Mouse (Mus musculus): ENCODE measurements at regions not wholly inside any gene's neighbourhood (a gene's known extent, or its start where the extent isn't known, plus 50 kb on each side); places are given as distances from the start of the nearest gene placed in this dataset.

DNA sequence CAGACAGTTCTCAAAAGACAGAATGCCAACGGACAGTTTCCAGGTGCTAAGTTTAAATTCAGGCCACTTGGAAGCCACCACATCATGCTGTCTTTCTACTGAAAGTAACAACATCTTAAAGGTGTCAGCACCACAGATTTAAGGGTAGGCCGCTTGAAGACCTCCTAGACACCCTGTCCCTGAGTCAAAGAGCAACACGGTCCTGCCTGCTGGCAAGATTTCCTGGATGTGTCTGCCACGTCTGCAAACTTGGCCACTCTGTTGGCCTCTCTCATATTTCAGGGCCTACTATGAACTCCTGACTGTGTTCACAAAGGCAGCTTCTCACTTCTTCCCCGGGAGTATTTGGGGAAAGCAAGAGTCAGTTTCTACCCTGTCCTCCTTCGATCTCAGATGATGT is 194.7 kb upstream of the Esrrg start:
- DNase-seq: no peak

DNA sequence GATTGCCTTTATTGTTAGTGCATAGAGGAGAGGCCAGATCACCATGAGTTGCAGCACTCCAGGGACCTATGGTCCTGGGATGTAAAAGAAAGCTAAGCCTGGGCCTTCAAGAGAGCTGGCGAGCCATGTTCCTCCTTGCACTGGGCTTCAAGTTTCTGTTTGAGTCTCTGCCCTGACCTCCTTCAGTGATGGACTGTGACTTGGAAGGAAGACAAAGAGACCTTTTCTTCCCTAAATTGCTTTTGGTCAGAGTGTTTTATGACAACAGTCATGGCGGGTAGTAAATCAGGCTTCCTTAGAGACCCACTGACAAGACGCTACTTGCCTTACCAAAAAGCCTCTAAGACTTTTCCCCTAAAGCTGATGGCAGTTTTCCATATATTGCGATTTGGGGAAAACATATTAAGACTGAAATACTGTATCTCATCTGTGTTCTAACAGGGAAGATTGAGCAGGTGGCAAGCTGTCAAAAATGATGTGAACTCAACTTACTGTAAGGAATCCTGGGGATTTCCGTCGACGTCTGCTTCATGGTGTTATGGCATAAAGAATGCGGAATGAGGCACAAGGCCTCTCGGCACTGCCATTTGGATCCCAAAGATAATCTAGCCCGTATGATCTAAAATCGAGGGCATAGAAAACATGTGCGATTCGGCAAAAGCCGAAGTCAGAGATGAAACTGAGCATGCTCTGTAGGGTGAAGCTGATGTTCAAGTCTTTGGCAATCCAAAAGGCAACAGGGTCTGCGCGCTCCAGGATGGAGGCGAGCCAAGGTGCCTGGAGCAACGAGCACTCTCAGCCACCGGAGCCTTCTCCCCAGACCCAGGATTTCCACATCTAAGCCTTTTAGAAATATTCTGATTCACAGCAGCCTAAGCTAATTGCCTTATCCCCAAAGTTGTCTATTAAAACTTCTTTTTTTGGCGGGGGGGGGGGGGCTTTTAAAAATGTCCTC is 190.1 kb upstream of the Esrrg start:
- no peak for DNase-seq

DNA sequence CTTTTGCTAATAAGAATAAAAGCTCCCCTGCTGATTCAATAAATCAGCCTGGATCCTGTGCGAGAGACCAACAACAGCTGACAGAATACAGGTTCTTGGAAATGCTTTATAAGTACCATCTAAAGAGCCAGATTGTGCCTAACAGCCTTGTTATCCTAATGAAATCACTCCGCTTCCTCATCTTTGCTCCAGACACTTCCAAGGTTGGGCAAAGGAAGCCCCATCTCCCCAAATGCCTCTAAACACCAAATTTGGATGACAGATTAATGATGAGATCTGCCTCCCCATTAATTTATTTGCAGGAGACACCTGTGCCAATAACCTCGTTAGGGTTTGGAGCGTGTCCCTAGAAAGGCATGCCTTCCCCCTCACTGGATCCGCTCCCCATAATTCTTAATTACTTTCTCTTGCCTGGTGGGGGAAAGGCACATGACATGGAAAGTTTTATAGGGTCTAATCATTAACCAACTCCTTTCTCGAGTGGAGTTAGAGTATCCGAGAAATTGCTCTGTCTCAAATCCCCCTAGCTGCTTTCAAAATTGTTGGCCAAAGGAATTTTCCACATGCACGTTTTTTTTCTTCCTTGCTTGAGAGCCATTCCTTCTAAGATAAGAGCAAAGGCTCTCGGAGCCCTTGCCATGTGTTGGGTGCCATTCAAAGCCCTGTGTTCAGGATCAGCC is 179.9 kb upstream of the Esrrg start:
- DNase-seq: no peak

DNA sequence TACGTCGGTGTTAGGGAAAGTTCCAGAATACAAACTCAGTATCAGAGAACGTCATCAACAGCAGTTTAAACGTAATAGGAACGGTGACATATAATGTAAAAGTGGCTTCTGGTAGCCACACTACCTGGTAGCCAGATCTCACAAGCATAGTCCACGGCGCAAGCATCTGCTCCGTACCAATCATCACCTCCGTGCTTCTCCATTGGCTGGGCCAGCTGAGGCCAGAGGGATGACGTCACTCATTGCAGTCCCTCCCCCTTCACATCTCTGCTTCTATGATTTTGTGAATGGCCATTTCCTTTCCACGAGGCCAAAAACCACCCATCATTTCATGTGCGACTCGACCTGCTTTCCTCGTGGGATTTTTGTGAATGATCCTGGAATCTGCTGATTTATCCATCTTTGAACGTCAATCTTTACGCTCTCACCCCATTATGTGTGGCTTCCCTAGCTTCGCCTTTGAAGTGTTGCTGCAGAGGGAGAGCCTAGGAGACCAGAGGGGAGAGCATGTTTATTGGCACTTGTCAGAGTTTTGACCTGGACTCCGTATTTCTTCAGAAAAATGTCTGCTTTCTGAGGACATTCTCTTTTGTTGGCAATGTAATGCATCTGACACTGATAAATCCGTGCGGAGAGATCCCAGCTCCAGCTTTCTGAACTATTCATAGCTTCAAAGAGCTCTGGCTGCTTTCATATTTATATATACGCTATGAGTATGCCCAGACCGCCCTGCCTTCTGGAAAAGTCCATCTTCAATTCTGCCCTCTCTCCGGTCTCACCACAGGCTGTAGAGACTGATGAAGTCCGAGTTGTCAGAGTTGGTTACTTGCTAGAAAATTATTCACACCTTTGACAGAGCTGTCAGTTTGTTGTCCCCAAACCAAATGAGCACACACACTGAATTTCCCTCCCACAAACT is 174.6 kb upstream of the Esrrg start:
- no peak for DNase-seq

DNA sequence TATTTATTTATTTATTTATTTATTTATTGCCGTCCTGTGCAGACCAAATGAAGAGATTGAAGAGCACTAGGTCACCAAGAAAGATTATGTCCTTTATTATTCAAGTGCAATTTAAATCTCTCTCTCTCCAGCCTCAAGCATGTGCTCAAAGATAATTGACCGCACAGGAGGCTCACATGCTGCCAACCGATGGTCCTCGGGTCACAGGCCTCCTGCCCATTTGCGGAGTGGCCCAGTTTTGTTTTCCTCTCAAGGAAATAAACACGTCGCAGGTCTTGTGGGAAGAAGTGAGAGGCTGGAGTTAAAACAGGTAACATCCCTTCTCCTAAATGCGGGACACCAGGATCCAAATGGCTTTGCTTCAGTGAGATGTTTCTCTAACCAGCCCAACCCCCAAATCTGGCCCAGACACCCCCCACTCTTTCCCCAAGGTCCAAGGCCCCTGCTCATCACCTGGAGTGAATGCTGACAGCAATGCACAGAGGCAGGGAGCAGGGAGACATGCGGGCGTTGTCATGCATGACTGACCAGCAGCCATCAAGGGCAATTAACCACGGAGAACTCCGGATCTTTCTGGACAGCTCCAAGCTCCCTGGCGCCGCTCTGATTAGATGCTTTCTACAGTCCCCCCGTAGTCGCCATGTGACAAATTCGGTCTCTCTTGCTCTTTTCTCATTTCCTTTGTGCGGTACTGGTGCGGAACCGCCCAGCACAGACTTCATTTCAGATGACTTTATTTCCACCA is 169.2 kb upstream of the Esrrg start:
- DNase-seq: peak; percentile 36 to 48

DNA sequence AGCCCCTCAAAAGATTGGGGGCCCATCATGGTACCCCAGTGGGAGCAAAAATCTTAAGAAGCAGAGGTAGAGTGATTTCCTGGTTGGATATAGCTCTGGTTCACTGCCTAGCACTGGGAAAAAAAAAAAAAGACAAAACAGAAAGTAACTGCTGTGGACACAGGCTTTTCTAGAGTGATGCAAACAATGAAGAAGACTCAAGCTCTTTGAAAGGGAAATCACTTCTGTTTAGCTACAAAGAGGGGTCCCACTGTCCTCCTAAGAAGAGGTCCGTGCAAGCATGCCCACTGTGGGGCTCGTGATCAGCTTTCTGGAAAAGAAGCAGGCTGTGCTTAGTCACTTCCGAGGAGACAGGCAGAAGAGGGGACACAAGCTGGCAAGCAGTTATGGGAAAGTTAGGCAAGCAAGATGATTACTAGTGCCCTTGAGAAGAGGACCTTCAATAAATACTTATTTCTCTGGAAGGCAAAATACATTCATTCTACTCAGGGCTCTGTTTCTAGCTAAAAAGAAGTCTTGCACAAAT is 166.9 kb upstream of the Esrrg start:
- no peak for DNase-seq

DNA sequence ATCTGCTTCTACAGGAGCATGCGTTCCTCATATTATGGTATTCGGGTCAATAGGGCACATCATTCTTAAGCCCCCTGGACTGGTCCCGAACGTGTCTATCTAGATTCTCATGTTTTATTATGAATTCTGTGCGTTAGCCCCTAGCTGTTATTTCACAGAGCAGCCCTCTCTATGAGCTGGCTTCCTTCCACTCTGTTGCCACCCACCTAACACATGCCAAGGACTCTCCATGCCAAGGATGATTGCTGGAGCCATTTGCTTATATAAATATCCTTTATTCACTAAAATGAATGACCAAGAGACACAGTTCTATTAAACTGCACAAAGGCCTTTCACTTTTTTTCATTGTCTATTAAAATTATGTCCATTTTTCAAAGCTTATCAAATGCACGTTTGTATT is 162.1 kb upstream of the Esrrg start:
- no peak for DNase-seq

DNA sequence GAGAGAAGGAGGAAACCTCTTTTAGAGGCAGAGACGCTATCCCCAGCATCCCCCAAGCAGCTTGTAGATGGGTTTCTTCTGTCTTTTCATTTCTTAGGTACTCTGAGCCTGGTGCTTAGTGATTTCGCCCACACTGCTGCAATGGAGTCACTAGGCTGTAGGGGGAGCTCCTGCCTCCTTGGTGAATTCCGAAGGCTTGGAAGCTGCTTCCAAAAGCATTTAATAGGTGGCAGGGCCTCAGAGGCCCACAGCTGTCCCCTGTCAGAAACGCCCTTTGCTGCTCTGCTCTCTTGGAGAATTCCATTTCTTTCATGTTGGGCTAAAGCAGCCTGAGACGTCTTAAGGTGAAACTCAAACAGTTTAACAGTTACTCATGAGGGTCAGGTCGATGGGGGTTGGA is 160.4 kb upstream of the Esrrg start:
- peak; percentile 53 to 65 for DNase-seq

DNA sequence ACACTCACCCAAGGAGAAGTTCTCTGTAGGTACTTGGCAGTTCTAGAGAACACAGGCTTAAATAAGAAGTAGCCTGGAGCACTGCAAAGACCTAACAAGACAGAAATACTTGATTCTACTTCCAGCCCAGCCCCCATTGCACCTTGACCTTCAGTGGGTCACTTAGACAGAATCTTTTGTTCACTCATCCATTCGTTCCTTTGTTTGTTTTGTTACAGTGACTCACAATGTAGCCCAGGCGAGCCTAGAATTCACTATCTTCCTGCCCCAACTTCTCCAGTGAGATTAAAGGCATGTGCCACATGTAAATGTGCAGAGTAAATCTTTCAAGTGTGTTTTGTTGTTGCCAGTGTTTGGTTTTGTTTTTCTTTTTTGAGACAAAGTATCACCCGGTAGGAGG is 158.5 kb upstream of the Esrrg start:
- no peak for DNase-seq

DNA sequence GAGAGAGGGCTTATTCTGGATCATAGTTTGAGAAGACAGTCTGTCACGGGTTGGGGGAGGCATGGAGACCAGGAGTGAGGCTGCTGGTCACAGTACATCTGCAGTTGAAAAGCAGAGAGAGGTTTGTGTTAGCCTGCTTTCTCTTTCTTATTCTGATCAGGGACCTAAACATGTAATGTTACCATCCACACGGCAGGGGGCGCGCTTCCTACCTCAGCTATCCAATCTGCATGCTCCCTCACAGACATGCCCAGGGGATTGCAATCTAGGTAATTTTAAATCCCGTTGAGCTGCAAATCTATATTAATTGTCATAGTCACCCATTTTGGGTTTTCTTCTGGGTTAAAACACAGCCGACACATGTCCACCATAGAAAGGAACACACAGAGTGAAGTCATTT is 156.4 kb upstream of the Esrrg start:
- DNase-seq: peak in 1 of 2 experiments; percentile 56

DNA sequence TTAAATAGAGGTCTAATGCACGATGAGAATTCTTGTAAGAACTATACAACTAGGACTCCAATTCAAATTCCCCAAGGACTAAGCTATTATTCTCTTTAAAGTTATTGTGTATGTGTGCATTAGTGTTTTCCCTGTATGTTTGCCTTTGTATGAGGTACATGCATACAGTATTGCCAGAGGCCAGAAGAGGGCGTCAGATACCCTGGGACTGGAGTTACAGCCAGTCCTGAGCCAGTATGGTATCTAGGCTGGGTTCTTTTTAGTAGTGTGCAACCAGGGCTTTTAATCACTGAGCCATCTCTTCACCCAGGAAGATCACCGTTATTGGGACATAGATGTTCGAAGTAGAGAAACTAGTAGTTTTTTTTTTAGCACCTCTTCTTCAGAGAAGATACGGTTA is 154.2 kb upstream of the Esrrg start:
- peak in 1 of 2 experiments; percentile 9 for DNase-seq

DNA sequence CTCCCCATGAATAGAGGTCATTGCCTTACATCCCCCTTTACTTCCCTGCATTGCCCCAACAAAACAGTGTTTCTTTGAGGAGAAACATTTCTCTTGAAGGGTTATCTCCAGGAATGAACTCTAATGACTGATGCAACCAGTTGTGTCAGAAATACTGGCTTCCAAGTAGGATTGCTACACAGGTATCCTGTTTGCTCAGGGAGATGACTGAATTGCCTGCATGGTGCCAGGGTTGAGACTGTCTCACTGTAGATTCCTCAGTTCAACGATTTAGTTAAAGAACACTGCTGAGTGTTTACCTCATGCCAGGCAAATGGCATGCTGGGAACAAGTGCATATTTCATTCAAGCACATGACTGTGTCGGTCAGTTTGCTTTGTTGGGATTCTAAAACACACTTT is 123.8 kb upstream of the Esrrg start:
- DNase-seq: no peak

DNA sequence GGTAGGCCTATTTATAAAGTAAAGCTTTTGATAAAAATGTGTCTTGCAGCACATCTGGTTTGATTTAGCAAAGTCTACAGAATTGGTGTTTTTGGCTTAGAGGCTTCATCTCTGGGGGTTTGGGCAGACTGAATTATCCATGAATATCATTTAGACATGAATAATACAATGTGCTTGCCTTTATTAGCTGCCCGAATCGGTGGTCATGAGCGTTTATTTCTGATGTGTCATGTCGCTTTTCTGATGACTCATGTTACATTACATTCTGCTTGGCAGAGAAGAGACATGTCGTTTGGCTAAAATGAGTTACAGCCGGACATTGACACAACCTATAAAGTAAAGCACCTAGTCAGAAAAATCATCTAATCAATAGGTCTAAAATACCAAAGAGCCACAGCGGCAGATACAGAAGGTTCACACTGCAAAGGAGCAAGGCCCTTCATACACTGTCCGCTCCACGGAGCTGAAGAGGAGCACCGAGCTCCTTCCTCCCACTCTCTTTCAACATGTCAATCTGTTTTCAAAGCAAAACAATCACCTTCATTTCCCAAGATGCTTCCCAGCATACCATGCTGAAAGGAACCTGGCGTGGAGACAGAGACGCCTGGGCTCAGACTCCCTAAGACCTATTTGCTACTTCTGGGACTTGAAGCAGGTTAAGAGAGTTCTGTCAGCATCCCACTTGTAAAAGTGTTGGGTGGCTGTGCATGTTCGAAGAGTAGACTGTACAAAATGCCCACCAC is 120.5 kb upstream of the Esrrg start:
- DNase-seq: no peak

DNA sequence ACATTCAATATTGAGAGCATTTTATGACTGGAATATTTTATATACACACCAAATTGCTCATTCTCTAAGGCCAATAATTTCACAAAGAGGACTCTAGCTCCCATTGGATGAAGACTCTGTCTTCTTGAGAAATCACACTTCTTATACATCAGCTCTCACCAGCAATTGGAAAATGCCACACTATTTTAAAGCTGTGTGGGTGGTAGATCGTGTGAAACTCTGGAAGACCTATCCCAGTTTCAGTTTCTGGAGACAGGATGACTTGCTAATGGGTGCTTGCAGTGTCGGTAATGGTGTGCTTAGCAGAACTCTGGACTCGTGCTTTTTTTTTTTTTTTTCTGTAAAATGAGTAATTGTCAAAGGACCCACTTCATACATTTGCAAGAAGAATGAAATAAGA is 119.1 kb upstream of the Esrrg start:
- DNase-seq: no peak

DNA sequence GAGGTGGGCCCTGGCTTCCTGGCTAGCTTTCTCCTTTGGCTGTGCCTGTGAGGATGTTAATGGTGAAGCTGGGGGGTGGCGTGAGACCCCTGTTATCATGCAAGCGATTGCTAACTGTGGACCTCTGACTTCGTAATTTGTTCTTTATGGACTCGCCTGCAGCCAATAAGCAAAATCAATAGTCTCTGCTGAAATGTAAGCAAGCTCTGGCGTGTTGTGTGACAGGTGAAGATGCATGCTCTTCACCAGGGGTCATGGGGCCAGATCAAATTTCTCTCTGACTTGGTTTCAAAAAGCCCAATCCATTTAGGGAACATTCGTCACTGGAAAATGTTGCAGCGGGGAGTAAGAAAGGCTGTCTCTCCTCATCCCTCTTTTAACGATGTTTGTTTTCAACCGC is 103.2 kb upstream of the Esrrg start:
- DNase-seq: no peak

DNA sequence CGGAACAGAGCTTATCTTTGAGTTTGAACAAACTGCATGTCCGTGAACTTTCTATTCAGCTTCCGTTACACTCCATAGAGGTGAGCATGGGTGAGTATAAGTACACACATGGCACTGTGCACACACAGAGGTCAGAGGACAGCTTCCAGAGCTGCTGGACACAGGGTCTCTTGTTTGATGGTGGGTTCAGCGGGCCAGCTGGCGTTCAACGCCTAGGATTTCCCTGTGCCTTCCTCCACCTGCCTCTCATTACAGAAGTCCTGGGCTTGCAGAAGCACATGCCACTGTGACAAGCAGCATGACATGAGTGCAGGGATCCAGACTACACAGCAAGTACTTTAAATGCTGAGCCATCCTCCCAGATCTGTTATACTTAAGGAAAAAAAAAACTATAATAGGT is 101.4 kb upstream of the Esrrg start:
- no peak for DNase-seq

DNA sequence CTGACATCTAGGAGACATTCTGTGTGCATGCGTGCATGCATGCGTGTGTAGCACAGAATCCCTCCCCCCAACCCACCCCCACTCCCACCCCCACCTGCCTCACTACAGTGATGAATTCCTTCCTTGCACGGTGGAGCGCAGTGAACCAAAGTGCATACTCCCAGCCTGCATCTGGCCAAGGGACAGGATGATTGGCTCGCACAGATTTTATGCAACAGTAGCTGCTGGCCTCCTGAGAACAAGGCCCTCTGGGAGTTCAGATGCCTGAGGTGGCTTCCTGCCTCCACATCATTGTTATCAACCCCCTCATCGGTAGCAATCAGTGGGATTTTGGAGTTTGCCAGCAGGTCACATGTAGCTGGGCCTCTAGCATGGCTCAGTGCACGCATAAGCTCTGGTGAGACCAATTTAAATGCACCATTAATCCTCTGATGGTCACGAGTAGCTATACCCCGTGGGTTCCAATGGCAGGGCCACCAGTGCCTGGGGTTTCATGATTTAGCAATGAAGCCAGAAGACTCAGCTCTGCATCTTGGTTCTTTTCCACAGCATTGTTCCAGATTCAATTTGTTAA is 77.2 kb upstream of the Esrrg start:
- no peak for DNase-seq

DNA sequence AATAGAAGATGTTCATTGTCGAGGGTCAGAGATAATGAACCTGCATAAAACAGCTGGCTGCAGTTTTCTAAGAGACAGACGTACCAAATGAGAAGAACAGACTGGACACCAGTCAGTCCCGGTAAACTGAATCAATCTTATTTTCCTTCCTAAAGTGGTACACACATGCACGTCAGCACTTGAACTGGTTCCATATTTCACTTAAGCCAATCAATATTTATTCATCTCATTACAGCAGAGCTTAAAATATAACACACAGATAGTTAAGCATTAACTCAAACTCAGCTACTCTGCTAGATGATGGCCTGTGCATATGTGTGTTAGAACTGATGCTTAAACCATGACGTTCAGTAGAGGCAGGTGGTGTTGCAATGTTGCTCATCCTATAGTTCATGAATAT is 72.3 kb upstream of the Esrrg start:
- no peak for DNase-seq

DNA sequence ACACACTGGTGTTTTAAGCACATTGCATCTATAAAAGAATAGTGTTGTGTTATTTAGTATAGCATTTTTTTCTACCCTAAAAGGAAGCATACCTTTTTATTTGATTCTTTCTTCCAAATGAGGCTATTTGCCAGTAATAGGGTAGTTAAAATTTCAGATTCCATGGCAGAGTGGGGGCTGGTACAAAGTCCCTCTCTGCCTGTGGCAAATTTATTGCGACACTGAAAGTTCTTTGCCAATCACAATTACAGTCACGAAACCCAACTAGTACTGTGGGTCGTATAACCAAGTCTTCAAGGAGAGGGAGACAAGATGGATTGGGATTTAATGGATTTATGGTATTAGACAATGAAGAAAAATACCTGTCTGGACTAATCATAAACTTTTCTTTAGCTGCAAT is 51.9 kb upstream of the Esrrg start:
- no peak for DNase-seq

All from cerebellum, postnatal 25 days (tissue).